Comparison of ENCODE assay signal across 8 mouse cellular contexts in genomic region chr15:102100996-102101671, GRCm38 (mm10). TPM values are rescaled to one million over a fixed set of nuclear protein-coding genes. Genes with fewer than 3 reads are reported as not detected.
DNase-seq lines count a peak whose midpoint lies in the region; ATAC-seq and TF ChIP-seq lines count a peak whose summit lies in the region.

No protein-coding gene starts in this region.

- H3K9ac ChIP-seq in forebrain, embryonic 13.5 days, result no peak overlapping the region; the same call in 1 of the 2 replicates
- peak overlapping the region; percentile 83 for H3K9ac ChIP-seq in intestine, embryonic 16.5 days (ENCODE audit: low read depth, low read length)

- H3K27me3 ChIP-seq in E14TG2a.4 (ENCODE audit: insufficient read depth, low read length), result peaks cover 49% of the 10 kb centered on the region
- H3K27me3 ChIP-seq in forebrain, embryonic 13.5 days, result peaks cover 54% of the 10 kb centered on the region
- H3K27me3 ChIP-seq in intestine, embryonic 16.5 days (replicated peaks; ENCODE audit: control insufficient read depth, insufficient read depth, low read length), result no peaks in the 10 kb centered on the region; the same call in 1 of the 2 replicates

- H3K36me3 ChIP-seq in E14TG2a.4 (ENCODE audit: insufficient read depth, low read length), result peaks cover 35% of the 10 kb centered on the region
- peaks cover 27% of the 10 kb centered on the region for H3K36me3 ChIP-seq in forebrain, embryonic 13.5 days (ENCODE audit: poor library complexity, severe bottlenecking)
- peaks cover 7% of the 10 kb centered on the region; the same call in 1 of the 2 replicates for H3K36me3 ChIP-seq in intestine, embryonic 16.5 days (ENCODE audit: control insufficient read depth, insufficient read depth, low read length)

- no peak for ATAC-seq in forebrain, embryonic 13.5 days
- peak; percentile 46 for ATAC-seq in intestine, embryonic 16.5 days

- 0 out of 2 replicates have a peak, but pooled peaks have one; percentile 9 for TF ChIP-seq CTCF in E14TG2a.4 (conservative IDR thresholded peaks at IDR 0.05; ENCODE audit: low read length)

- 28% methylated on average over 10 of the region's 10 CpGs for WGBS in forebrain, embryonic 13.5 days
- WGBS in intestine, embryonic 16.5 days, result 16% methylated on average over 10 of the region's 10 CpGs

- H3K4me3 ChIP-seq in E14TG2a.4 (replicated peaks; ENCODE audit: low read length), result peak overlapping the region; percentile 84
- peak overlapping the region; percentile 56 for H3K4me3 ChIP-seq in forebrain, embryonic 13.5 days
- peak overlapping the region; percentile 69 for H3K4me3 ChIP-seq in intestine, embryonic 16.5 days (ENCODE audit: low read length)

- peaks cover 81% of the 10 kb centered on the region for H3K4me1 ChIP-seq in E14TG2a.4 (replicated peaks; ENCODE audit: low read depth, low read length)
- H3K4me1 ChIP-seq in forebrain, embryonic 13.5 days, result peaks cover 62% of the 10 kb centered on the region
- peaks cover 70% of the 10 kb centered on the region for H3K4me1 ChIP-seq in intestine, embryonic 16.5 days (ENCODE audit: control insufficient read depth, insufficient read depth, low read length)

- H3K27ac ChIP-seq in forebrain, embryonic 13.5 days, result peak overlapping the region; percentile 22
- peak overlapping the region; percentile 96 for H3K27ac ChIP-seq in intestine, embryonic 16.5 days (ENCODE audit: low read length)

- peak; percentile 49 for DNase-seq in cerebellum, adult 9-11 months
- DNase-seq in cerebellum, adult 9-10 months, result no peak
- DNase-seq in lung, postnatal 14 days, result peak; percentile 51
- DNase-seq in T-cell, adult 2 months (ENCODE audit: low spot score), result no peak
- DNase-seq in spleen, adult 18-20 months, result no peak

- H3K4me2 ChIP-seq in forebrain, embryonic 13.5 days, result peak overlapping the region; percentile 85
- H3K4me2 ChIP-seq in intestine, embryonic 16.5 days (ENCODE audit: low read depth, low read length), result peak overlapping the region; percentile 96

- H3K9me3 ChIP-seq in E14TG2a.4 (ENCODE audit: low read length), result no peaks in the 10 kb centered on the region
- H3K9me3 ChIP-seq in forebrain, embryonic 13.5 days (replicated peaks), result no peaks in the 10 kb centered on the region
- no peaks in the 10 kb centered on the region for H3K9me3 ChIP-seq in intestine, embryonic 16.5 days (ENCODE audit: control insufficient read depth, low read length)

RNA-seq across cellular contexts. Expression of gene Tns2, which starts 0.9 kb away (rescaled TPM):
- 4.5 and 6.7 TPM in 2 replicates for polyA plus RNA-seq in forebrain, embryonic 13.5 days (2015; fragmentation: Nextera tagmentation; extraction: Ambion mirVana)
- 26.4 and 28.6 TPM in 2 replicates for polyA plus RNA-seq in intestine, embryonic 16.5 days (2015; fragmentation: Nextera tagmentation; extraction: Ambion mirVana)

RNA-seq across cellular contexts. Expression of gene Eif4b, which starts 27.6 kb away (rescaled TPM):
- 90.5 and 102 TPM in 2 replicates for polyA plus RNA-seq in forebrain, embryonic 13.5 days (2015; fragmentation: Nextera tagmentation; extraction: Ambion mirVana)
- polyA plus RNA-seq in intestine, embryonic 16.5 days (2015; fragmentation: Nextera tagmentation; extraction: Ambion mirVana), result 112 and 117 TPM in 2 replicates

RNA-seq across cellular contexts. Expression of gene Spryd3, which starts 34.9 kb away (rescaled TPM):
- polyA plus RNA-seq in forebrain, embryonic 13.5 days (2015; fragmentation: Nextera tagmentation; extraction: Ambion mirVana), result 21.7 and 25.4 TPM in 2 replicates
- polyA plus RNA-seq in intestine, embryonic 16.5 days (2015; fragmentation: Nextera tagmentation; extraction: Ambion mirVana), result 27.5 and 28.0 TPM in 2 replicates

RNA-seq across cellular contexts. Expression of gene Igfbp6, which starts 43.0 kb away (rescaled TPM):
- polyA plus RNA-seq in forebrain, embryonic 13.5 days (2015; fragmentation: Nextera tagmentation; extraction: Ambion mirVana), result 0.37 and 0.40 TPM in 2 replicates
- 11.8 and 11.9 TPM in 2 replicates for polyA plus RNA-seq in intestine, embryonic 16.5 days (2015; fragmentation: Nextera tagmentation; extraction: Ambion mirVana)

RNA-seq across cellular contexts. Expression of gene Soat2, which starts 49.2 kb away (rescaled TPM):
- 0.10 TPM in 1 of 2 replicates, not detected in the other for polyA plus RNA-seq in forebrain, embryonic 13.5 days (2015; fragmentation: Nextera tagmentation; extraction: Ambion mirVana)
- 25.0 and 31.2 TPM in 2 replicates for polyA plus RNA-seq in intestine, embryonic 16.5 days (2015; fragmentation: Nextera tagmentation; extraction: Ambion mirVana)

Comparison
In these comparisons a context has a peak if more than half of its experiments do, and no peak if none do; other contexts are left out.
1. DNase-seq: peak in cerebellum, adult 9-11 months (single experiment) and lung, postnatal 14 days (single experiment); none in cerebellum, adult 9-10 months (single experiment), T-cell, adult 2 months (single experiment) and spleen, adult 18-20 months (0 of 2).
2. Peak in every context shown above with its lines, with median percentiles within 50 percentile points of each other: H3K4me3 ChIP-seq.